Mouse (Mus musculus): ENCODE results near the gene Bcas3. TPM values are rescaled to one million over a fixed set of nuclear protein-coding genes. Genes with fewer than 3 reads are reported as not detected.

The Bcas3 gene
- polyA plus RNA-seq, 1 experiment from 2014 or later, result 29.7 TPM

DNA sequence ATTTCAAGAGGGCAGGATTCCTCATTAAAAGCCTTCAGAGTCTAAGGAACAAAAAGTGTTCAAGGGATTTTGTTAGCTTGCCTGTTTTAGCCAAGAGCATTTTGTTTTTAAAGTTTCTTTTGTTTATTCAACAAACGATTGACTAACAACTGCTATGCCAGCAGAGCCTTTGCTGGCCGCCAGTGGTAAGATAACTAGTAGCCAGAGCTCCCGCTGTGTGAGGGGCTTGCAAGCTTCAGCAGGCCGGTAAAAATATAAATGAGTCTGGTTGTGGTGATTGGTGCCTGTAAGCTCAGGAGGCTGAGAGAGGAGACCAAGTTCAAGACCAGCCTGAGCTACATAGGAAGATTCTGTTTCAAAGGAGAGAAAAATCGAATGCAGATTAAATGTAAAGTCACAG is 385.6 kb downstream of the Bcas3 start:
- Histone ChIP-seq H3K9ac (ENCODE audit: low read depth, low read length) (no peak overlapping the region), H3K9me3 (ENCODE audit: control insufficient read depth, low read length) (no peaks in the 10 kb centered on the region), H3K36me3 (ENCODE audit: control insufficient read depth, insufficient read depth, low read length) (no peaks in the 10 kb centered on the region), H3K27me3 (replicated peaks; ENCODE audit: control insufficient read depth, insufficient read depth, low read length) (no peaks in the 10 kb centered on the region), H3K4me3 (ENCODE audit: low read length) (no peak overlapping the region), H3K27ac (ENCODE audit: low read depth, low read length) (no peak overlapping the region), H3K4me2 (ENCODE audit: low read length) (no peak overlapping the region), H3K4me1 (ENCODE audit: control insufficient read depth, insufficient read depth, low read depth, low read length) (peaks cover 2% of the 10 kb centered on the region; the same call in 1 of the 2 replicates)
- no peak for ATAC-seq
- 34% methylated on average over 5 of the region's 5 CpGs for WGBS

DNA sequence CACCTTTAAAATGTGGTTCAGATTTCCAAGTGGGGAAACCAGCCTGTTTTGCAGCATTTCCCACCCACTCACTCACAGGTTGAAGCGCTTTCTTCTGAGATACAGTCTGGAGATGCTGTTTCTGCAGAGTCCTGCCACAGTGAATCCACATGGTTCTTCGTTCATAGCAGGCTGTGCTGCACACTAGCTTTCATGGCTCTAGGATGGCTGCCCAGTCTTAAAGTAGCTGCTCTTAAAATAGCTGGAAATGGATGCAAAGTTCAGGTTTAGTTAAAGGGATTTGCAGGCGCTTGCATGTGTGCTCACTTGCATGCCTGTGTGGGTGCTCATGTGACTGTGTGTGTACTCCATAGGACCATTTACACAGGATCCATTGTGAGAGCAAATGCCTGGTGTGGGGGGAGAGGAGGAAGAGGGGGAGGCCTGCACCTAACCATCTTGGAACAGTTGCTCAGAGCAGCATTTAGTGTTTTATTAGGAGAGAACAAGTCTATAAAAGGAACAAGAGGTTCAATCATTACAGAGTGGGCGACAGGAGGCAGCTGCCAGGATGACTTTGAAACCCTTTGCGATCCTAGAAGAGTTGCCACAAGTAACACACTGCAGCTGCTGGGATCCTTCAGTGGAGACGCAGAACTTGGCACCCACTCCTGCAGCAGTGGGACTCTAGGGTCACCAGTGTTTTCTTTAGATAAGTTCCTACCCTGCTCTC is 386.5 kb downstream of the Bcas3 start:
- 53% methylated on average over 6 of the region's 6 CpGs for WGBS
- no peak for ATAC-seq
- H3K4me3 ChIP-seq (ENCODE audit: low read length), result no peak overlapping the region

DNA sequence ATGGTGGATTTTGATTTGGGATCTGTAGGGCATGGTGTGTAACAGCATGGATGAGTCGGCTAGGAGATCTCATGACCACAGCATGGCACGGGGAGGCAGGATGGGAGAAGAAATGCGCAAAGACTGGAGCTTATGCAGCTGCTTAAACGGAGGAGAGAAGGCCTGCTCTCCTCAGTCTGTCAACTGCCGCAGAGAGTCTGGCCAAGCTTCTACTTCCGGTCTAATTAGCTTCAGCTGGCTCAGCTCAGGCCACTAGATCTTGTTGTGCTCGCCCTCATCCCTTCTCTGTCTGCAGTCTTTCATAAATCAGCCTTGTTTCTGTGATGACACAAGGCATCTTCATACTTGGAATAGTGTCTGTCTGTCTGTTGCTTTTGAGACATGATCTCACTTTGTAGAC is 393.4 kb downstream of the Bcas3 start:
- no peaks in the 10 kb centered on the region for H3K36me3 ChIP-seq (ENCODE audit: control insufficient read depth, insufficient read depth, low read length)
- no peak for ATAC-seq
- H3K4me3 ChIP-seq (ENCODE audit: low read length), result no peak overlapping the region
- H3K9ac ChIP-seq (ENCODE audit: low read depth, low read length), result no peak overlapping the region
- WGBS, result 73% methylated on average over 7 of the region's 7 CpGs
- no peaks in the 10 kb centered on the region for H3K27me3 ChIP-seq (replicated peaks; ENCODE audit: control insufficient read depth, insufficient read depth, low read length)
- no peak overlapping the region for H3K4me2 ChIP-seq (ENCODE audit: low read length)
- no peak overlapping the region for H3K27ac ChIP-seq (ENCODE audit: low read depth, low read length)
- no peaks in the 10 kb centered on the region for H3K4me1 ChIP-seq (ENCODE audit: control insufficient read depth, insufficient read depth, low read depth, low read length)
- H3K9me3 ChIP-seq (ENCODE audit: control insufficient read depth, low read length), result no peaks in the 10 kb centered on the region

More for the DNA sequence above, 386.5 kb downstream of the Bcas3 start:
- Histone ChIP-seq H3K4me1 (ENCODE audit: control insufficient read depth, insufficient read depth, low read depth, low read length) (peaks cover 2% of the 10 kb centered on the region; the same call in 1 of the 2 replicates), H3K27ac (ENCODE audit: low read depth, low read length) (no peak overlapping the region), H3K9me3 (ENCODE audit: control insufficient read depth, low read length) (no peaks in the 10 kb centered on the region), H3K36me3 (ENCODE audit: control insufficient read depth, insufficient read depth, low read length) (no peaks in the 10 kb centered on the region), H3K27me3 (replicated peaks; ENCODE audit: control insufficient read depth, insufficient read depth, low read length) (no peaks in the 10 kb centered on the region), H3K4me2 (ENCODE audit: low read length) (no peak overlapping the region), H3K9ac (ENCODE audit: low read depth, low read length) (no peak overlapping the region)

DNA sequence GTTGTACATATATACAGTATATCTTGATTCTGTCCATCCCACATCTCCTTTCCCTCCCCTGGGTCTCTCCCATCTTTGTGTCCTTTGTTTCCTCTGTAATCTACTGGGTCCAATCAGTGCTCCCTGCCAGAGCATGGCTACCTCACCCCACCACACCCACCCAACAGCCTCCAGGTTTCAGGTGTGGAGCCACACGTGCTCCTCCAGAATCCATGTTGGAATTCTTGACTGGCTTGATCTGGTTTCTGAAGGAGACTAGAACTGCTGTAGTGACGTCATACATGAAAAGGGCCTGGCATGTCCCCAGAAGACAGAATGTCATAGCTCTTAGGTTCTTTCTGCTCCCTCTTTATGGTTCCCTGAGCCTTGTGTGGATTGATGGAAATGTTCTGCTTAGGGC is 395.9 kb downstream of the Bcas3 start:
- no peak for ATAC-seq
- no peaks in the 10 kb centered on the region for H3K4me1 ChIP-seq (ENCODE audit: control insufficient read depth, insufficient read depth, low read depth, low read length)
- H3K9me3 ChIP-seq (ENCODE audit: control insufficient read depth, low read length), result no peaks in the 10 kb centered on the region
- H3K27me3 ChIP-seq (replicated peaks; ENCODE audit: control insufficient read depth, insufficient read depth, low read length), result no peaks in the 10 kb centered on the region
- WGBS, result 74% methylated on average over 2 of the region's 2 CpGs
- no peak overlapping the region for H3K27ac ChIP-seq (ENCODE audit: low read depth, low read length)
- H3K36me3 ChIP-seq (ENCODE audit: control insufficient read depth, insufficient read depth, low read length), result no peaks in the 10 kb centered on the region
- H3K4me3 ChIP-seq (ENCODE audit: low read length), result no peak overlapping the region
- H3K9ac ChIP-seq (ENCODE audit: low read depth, low read length), result no peak overlapping the region
- no peak overlapping the region for H3K4me2 ChIP-seq (ENCODE audit: low read length)

DNA sequence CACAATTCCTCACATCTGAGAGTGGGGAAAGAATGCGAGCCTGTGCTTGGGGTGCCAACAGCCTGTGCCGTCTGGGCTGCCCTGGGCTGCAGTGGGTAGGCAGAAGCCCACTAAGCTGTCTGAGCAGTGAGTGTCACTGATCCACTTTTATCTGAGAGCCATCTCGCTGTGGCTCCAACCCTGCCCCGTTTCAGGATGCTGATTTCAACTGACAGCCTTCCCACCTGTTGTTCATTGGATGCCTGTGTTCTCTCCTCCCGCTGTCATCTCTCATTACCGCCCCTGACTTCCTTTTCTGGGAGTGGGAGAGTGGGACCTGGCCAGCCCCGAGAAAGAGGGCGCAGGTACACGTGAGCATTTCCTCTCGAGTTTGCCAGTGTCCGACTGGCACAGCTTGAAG is 398.2 kb downstream of the Bcas3 start:
- Histone ChIP-seq H3K27me3 (replicated peaks; ENCODE audit: control insufficient read depth, insufficient read depth, low read length) (no peaks in the 10 kb centered on the region), H3K9me3 (ENCODE audit: control insufficient read depth, low read length) (no peaks in the 10 kb centered on the region), H3K4me2 (ENCODE audit: low read length) (no peak overlapping the region), H3K36me3 (ENCODE audit: control insufficient read depth, insufficient read depth, low read length) (no peaks in the 10 kb centered on the region), H3K9ac (ENCODE audit: low read depth, low read length) (no peak overlapping the region), H3K27ac (ENCODE audit: low read depth, low read length) (no peak overlapping the region), H3K4me1 (ENCODE audit: control insufficient read depth, insufficient read depth, low read depth, low read length) (peaks cover 4% of the 10 kb centered on the region), H3K4me3 (ENCODE audit: low read length) (no peak overlapping the region)
- no peak for ATAC-seq
- WGBS, result 69% methylated on average over 11 of the region's 11 CpGs

DNA sequence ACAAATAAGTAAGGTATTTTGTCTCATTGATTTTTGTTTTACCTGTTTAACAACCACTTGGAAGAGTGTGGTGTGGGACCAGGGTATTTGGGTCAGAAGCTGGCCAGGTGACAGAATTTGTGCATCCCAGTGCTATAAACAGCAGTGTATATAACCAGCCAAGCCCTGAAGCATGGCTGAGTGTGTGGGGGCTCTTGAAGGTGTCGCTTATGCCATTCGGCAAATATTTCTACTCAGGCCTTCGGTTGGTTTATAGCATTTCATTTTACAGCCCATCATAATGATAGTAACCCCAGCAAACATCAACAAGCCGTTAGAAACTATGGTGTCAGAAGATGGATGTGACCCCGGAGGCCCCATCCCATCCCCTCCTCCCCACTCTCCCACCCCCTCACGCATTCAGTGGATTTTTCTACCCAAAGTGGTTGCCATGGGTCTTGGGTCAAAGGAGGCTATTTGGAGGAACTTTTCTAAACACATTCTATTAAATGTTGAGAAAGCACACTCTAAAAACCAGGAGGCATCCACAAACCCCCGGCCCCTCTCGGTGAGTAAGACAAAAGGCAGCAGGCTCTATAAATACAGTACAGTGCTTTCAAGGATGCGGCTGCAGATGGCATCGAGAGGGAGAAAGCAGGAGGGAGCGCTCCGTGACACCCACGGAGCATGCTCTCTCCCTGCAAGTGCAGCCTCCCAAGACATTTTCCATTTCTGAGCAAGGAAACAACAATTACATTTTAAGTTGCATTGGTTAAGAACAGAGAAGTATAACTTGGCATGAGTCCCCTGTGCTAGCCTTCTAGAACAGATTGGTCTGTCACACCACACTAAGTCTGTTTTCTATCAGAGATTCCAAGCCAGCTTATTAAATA is 401.9 kb downstream of the Bcas3 start:
- Histone ChIP-seq H3K27me3 (replicated peaks; ENCODE audit: control insufficient read depth, insufficient read depth, low read length) (no peaks in the 10 kb centered on the region), H3K36me3 (ENCODE audit: control insufficient read depth, insufficient read depth, low read length) (no peaks in the 10 kb centered on the region), H3K9ac (ENCODE audit: low read depth, low read length) (no peak overlapping the region), H3K4me3 (ENCODE audit: low read length) (no peak overlapping the region), H3K4me2 (ENCODE audit: low read length) (no peak overlapping the region), H3K4me1 (ENCODE audit: control insufficient read depth, insufficient read depth, low read depth, low read length) (peaks cover 6% of the 10 kb centered on the region), H3K27ac (ENCODE audit: low read depth, low read length) (no peak overlapping the region), H3K9me3 (ENCODE audit: control insufficient read depth, low read length) (no peaks in the 10 kb centered on the region)
- ATAC-seq, result no peak
- WGBS, result 49% methylated on average over 13 of the region's 13 CpGs

DNA sequence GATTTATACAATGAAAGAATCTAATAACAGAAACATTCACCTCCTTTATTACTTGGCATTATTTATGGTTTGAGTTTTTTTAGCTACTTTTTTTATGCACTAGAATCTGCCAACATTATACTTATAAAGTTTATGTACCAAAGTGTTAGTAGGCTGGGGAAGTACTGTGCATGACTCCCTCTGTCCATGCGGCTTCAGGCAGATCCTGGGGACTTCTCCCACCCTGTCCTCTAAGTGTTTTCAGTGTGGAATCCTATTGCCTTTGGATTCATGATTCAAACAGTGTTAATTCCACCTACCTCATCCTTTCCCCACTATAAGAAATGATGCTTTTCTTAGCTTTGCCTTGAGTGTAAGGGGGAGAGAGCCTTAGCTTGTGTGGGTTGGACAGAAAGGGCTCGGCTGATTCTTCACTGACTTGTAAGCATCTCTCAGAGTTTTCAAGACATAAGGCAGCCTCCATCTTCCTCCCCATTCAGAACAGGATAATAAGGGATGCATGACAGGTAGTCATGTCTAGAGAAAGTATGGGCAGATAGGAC is 402.6 kb downstream of the Bcas3 start:
- WGBS, result 77% methylated on average over 2 of the region's 2 CpGs

DNA sequence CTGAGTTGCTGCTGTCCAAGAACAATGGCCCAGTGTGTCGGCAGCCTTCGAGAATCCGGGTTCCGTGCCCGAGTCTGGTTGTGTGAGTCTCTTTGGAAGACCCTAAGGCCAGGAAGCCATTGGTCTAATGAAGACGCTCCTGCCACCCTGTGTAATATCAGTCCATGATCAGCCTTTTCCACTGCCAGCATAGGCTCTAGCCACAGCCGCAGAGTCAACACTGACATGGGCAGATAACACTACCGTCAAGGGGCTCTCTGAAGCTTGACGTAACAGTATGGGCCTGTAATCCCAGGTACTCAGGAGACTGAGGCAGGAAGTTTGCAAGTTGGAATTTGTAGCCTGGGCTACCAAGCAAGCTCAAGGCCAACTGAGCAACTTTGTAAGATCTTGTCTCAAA is 405.9 kb downstream of the Bcas3 start:
- Histone ChIP-seq H3K4me1 (ENCODE audit: control insufficient read depth, insufficient read depth, low read depth, low read length) (peaks cover 20% of the 10 kb centered on the region), H3K9me3 (ENCODE audit: control insufficient read depth, low read length) (no peaks in the 10 kb centered on the region), H3K27me3 (replicated peaks; ENCODE audit: control insufficient read depth, insufficient read depth, low read length) (no peaks in the 10 kb centered on the region), H3K27ac (ENCODE audit: low read depth, low read length) (no peak overlapping the region), H3K9ac (ENCODE audit: low read depth, low read length) (no peak overlapping the region), H3K36me3 (ENCODE audit: control insufficient read depth, insufficient read depth, low read length) (no peaks in the 10 kb centered on the region), H3K4me3 (ENCODE audit: low read length) (no peak overlapping the region), H3K4me2 (ENCODE audit: low read length) (no peak overlapping the region)
- no peak for ATAC-seq
- 83% methylated on average over 9 of the region's 9 CpGs for WGBS

More for the DNA sequence above, 402.6 kb downstream of the Bcas3 start:
- no peak overlapping the region for H3K27ac ChIP-seq (ENCODE audit: low read depth, low read length)
- ATAC-seq, result no peak
- H3K4me2 ChIP-seq (ENCODE audit: low read length), result no peak overlapping the region
- no peaks in the 10 kb centered on the region for H3K36me3 ChIP-seq (ENCODE audit: control insufficient read depth, insufficient read depth, low read length)
- H3K9ac ChIP-seq (ENCODE audit: low read depth, low read length), result no peak overlapping the region
- H3K4me3 ChIP-seq (ENCODE audit: low read length), result no peak overlapping the region
- no peaks in the 10 kb centered on the region for H3K9me3 ChIP-seq (ENCODE audit: control insufficient read depth, low read length)
- peaks cover 13% of the 10 kb centered on the region for H3K4me1 ChIP-seq (ENCODE audit: control insufficient read depth, insufficient read depth, low read depth, low read length)
- no peaks in the 10 kb centered on the region for H3K27me3 ChIP-seq (replicated peaks; ENCODE audit: control insufficient read depth, insufficient read depth, low read length)
